Mouse (Mus musculus) ES-Bruce4 (cell line): Measurements from ENCODE around the gene Magi2. TPM values are rescaled to one million over a fixed set of nuclear protein-coding genes. Genes with fewer than 3 reads are reported as not detected.

Experiments used
- H3K27ac ChIP-seq: 2 replicates; pipeline ENCODE4 v1.5.1; 2012; ENCODE audit warnings: low read length, inconsistent platforms; ENCODE audit not compliant: insufficient read depth
- H3K27me3 ChIP-seq: 2 replicates; pipeline ENCODE4 v1.6.1; 2012; ENCODE audit warnings: mild to moderate bottlenecking, low read length, inconsistent platforms; ENCODE audit not compliant: control insufficient read depth, poor library complexity, insufficient read depth, severe bottlenecking
- H3K36me3 ChIP-seq: 2 replicates; pipeline ENCODE4 v1.6.1; 2012; ENCODE audit warnings: inconsistent platforms, mild to moderate bottlenecking, low read length, moderate library complexity; ENCODE audit not compliant: control insufficient read depth, poor library complexity, insufficient read depth, severe bottlenecking
- H3K4me1 ChIP-seq: one replicate; pipeline ENCODE4 v1.8.1; 2011; ENCODE audit warnings: low read length; ENCODE audit not compliant: control insufficient read depth, insufficient read depth
- H3K4me3 ChIP-seq: 2 replicates; pipeline ENCODE4 v1.5.1; 2011; ENCODE audit warnings: low read depth, mild to moderate bottlenecking, low read length
- H3K9ac ChIP-seq: 2 replicates; pipeline ENCODE4 v1.6.1; 2012; ENCODE audit warnings: low read depth, mild to moderate bottlenecking, inconsistent platforms; ENCODE audit not compliant: poor library complexity, severe bottlenecking
- H3K9me3 ChIP-seq: replicated peaks from 2 replicates; pipeline ENCODE4 v1.6.1; 2012; ENCODE audit warnings: mild to moderate bottlenecking, low read length, inconsistent platforms; ENCODE audit not compliant: control insufficient read depth, poor library complexity, insufficient read depth, severe bottlenecking
- CTCF ChIP-seq: IDR thresholded peaks from one replicate; pipeline ENCODE4 v1.8.1; 2011; ENCODE audit warnings: low read depth, low read length
- EP300 ChIP-seq: IDR thresholded peaks from 2 replicates; pipeline ENCODE4 v1.6.1; 2011; ENCODE audit warnings: low read depth, low read length; ENCODE audit not compliant: insufficient read depth
- POLR2A ChIP-seq: IDR thresholded peaks from one replicate; pipeline ENCODE4 v1.8.1; 2011; ENCODE audit warnings: low read length; ENCODE audit not compliant: insufficient read depth
- polyA plus RNA-seq: library from polyadenylated mRNA; stranded (reverse); fragments of >200 nt; gene quantifications from 2 replicates; pipeline ENCODE4 v1.2.4, GENCODE M21; 2011; ENCODE audit warnings: low read depth; ENCODE audit not compliant: missing spikeins, insufficient read depth, insufficient read length

Magi2 gene
- polyA plus RNA-seq, 1 experiment: 1.8 TPM

DNA sequence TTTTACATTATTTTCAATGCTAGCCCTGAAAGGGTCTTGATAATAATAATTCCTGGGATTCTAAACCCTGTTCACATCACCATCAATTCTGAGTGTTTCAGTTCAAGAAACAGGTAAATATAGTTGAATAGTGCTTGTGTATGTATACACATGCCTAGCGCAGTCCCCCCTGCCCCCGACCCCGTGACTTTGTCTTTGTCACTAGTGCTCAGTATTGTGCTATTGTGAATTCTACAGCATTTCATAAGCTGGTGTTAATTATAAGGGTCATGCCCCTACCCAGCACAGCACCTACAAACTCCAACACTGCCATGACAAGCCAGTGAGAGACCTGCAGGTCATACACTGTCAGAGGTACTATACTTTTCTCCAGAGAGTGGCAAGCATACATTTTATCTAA lies 520.8 kb downstream of the Magi2 start:
- no peaks in the 10 kb centered on the region for H3K4me1 ChIP-seq
- H3K9ac ChIP-seq: no peak overlapping the region
- H3K9me3 ChIP-seq: no peaks in the 10 kb centered on the region
- H3K4me3 ChIP-seq: no peak overlapping the region
- no peak overlapping the region for H3K27ac ChIP-seq
- no peaks in the 10 kb centered on the region for H3K27me3 ChIP-seq
- TF ChIP-seq POLR2A (no peak), CTCF (no peak), EP300 (no peak)
- H3K36me3 ChIP-seq: no peaks in the 10 kb centered on the region

DNA sequence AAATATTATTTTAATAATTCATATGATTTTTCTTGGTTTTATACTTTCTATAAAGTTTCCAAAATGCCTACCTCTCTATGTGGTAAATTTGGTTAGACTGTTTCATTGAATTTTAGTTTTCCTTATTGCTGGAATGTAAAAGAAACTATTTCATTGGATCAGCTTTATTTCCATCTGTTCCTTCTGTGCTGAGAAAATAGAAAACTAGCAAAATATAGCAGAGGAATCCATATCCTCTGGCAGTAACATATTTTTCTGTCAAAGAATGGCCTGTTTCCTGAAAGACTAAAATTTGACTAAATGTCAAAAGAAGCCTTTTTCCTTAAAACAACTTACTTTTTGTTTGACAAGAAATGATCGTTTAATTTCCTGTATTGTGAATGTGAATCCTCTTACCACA lies 552.4 kb downstream of the Magi2 start:
- Histone ChIP-seq H3K9me3 (no peaks in the 10 kb centered on the region; the same call in 1 of the 2 replicates), H3K9ac (no peak overlapping the region), H3K36me3 (no peaks in the 10 kb centered on the region), H3K27ac (no peak overlapping the region), H3K27me3 (no peaks in the 10 kb centered on the region), H3K4me3 (no peak overlapping the region), H3K4me1 (no peaks in the 10 kb centered on the region)
- TF ChIP-seq POLR2A (no peak), EP300 (no peak), CTCF (no peak)

DNA sequence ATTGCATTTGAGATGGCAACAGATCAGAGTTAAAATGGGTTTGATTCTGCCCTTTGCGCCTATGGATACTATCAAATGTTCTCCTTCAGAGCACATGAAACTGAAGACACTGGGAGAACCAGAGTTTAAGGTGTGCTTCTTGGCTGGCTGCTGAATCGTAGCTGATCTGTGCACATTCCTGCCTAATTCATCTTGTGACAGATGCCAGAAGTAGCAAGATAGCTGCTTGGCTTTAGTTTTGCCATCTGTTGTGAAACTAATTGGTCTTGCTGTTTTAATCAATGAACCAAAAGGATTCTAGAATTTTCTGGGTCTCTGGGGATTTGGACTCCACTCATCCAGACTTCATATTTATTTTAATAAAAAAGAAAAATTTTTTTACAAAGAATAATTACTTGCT lies 553.2 kb downstream of the Magi2 start:
- Histone ChIP-seq H3K9ac (no peak overlapping the region), H3K27me3 (no peaks in the 10 kb centered on the region)
- TF ChIP-seq EP300 (no peak), CTCF (no peak), POLR2A (no peak)

DNA sequence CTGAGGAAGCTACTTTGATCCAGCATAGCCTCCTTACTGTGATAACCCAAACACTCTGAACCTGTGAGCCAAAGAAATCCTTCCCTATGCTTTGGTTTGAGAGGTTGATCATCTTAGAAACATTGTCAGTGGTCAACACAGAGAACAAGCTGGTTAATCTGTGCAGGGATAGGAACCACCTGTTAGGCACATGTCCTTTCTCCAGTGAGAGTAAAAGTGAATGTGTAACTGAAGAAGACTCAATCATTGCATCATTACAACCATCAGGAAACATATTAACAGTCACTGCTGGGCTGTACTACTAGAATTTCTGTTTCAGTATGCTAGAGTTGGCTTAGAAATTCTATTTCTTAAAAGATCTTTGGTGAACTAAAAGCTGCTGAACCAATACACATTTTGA lies 558.5 kb downstream of the Magi2 start:
- TF ChIP-seq POLR2A (no peak), CTCF (no peak), EP300 (no peak)
- H3K4me1 ChIP-seq: peaks cover 2% of the 10 kb centered on the region
- H3K27me3 ChIP-seq: no peaks in the 10 kb centered on the region

More for the DNA sequence above, 553.2 kb downstream of the Magi2 start:
- no peak overlapping the region for H3K4me3 ChIP-seq
- no peaks in the 10 kb centered on the region for H3K36me3 ChIP-seq
- H3K4me1 ChIP-seq: no peaks in the 10 kb centered on the region
- H3K27ac ChIP-seq: no peak overlapping the region
- no peaks in the 10 kb centered on the region for H3K9me3 ChIP-seq

DNA sequence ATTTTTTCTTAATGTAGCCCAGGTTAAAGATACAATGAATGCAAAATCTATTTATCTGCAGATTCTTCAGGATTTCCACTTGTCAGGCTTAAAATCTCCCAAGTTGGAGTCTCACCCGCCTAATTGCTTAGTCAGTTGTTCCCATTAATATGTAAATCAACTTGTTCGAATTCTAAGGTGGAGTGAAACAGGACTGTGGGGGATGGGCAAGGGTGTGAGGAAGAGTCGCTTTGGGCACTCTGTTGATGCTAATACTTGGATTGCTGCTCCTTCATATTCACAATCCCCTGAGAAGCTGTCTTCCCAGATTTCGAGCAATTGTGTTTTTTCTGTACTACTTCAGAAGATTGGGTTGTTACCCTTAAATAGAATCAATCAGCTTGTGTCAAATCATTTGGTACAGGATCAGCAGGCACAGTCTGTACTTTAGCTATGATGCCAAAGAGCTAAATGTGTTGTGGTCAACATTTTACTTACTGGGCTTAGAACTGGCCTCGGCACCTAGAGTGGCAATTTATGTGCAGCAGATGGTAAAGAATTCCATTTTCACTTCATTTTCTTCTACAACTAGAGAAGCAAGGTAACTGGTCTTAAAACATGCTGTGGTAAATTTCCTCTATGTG lies 560.8 kb downstream of the Magi2 start:
- Histone ChIP-seq H3K27ac (no peak overlapping the region), H3K4me3 (no peak overlapping the region), H3K9me3 (0 out of 2 replicates have a peak, but pooled peaks cover 2% of the 10 kb centered on the region), H3K4me1 (peaks cover 2% of the 10 kb centered on the region), H3K9ac (no peak overlapping the region), H3K36me3 (no peaks in the 10 kb centered on the region), H3K27me3 (no peaks in the 10 kb centered on the region)
- TF ChIP-seq EP300 (peak; percentile 56; the same call in 1 of the 2 replicates), POLR2A (no peak)

More for the DNA sequence above, 558.5 kb downstream of the Magi2 start:
- H3K36me3 ChIP-seq: no peaks in the 10 kb centered on the region
- no peak overlapping the region for H3K9ac ChIP-seq
- no peak overlapping the region for H3K4me3 ChIP-seq
- no peak overlapping the region for H3K27ac ChIP-seq
- H3K9me3 ChIP-seq: no peaks in the 10 kb centered on the region

DNA sequence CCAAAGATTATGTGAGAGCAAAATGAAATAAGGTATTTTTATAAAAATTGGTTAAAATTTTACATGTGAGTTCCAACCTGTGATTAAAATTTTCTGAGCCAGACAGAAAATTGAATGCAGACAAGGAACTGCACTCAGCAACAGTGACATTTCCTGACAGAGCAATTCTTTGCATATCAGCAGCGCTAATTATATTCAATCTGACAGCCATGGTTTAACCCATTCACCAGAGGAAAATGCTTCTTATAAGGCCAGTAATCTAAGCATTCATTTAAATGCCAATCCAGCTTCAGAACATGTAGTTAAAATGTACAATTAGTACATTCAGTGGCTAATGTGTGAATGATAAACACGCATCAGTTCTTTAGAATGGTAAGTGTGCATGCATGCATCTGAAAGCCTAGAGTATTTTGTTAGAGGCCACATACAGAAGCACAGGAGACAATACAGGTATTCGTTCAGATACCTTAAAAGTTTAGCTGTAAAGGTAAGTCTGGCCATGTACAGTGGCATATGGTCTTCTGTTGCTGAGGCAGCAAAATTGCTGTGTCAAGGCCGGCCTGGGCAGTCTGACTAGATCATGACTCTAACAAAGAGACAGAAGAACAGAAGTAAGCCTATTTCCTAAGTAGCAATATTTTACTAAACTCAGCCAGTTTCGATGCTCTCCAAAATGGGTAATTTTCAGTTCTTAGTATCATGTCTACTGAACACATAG lies 576.4 kb downstream of the Magi2 start:
- Histone ChIP-seq H3K27ac (no peak overlapping the region), H3K9ac (no peak overlapping the region), H3K4me3 (no peak overlapping the region), H3K4me1 (no peaks in the 10 kb centered on the region), H3K9me3 (no peaks in the 10 kb centered on the region), H3K36me3 (no peaks in the 10 kb centered on the region), H3K27me3 (no peaks in the 10 kb centered on the region)
- TF ChIP-seq POLR2A: no peak
- TF ChIP-seq CTCF: no peak
- TF ChIP-seq EP300: no peak
